Mouse (Mus musculus): Measurements from ENCODE around the gene Gpc5. TPM values are rescaled to one million over a fixed set of nuclear protein-coding genes. Genes with fewer than 3 reads are reported as not detected.

Gpc5 gene
- total and polyA plus RNA-seq, 2 experiments from 2014 or later, result 13.8 to 23.0 TPM

- H3K36me3 ChIP-seq (ENCODE audit: insufficient read depth, low read length), result no peaks in the 10 kb centered on the region
- no peak overlapping the region for H3K9ac ChIP-seq (replicated peaks; ENCODE audit: low read length, poor library complexity, severe bottlenecking)
- H3K27ac ChIP-seq (ENCODE audit: low read depth, low read length), result no peak overlapping the region
- TF ChIP-seq CTCF (IDR thresholded peaks at IDR 0.05), result peak; percentile 77
- DNase-seq (ENCODE audit: low spot score) (peak; percentile 71), ATAC-seq (ENCODE audit: low FRiP score) (0 out of 2 replicates have a peak, but pooled peaks have one; percentile 38)
- 58% methylated on average over 5 of the region's 5 CpGs for WGBS
- no peaks in the 10 kb centered on the region for H3K9me3 ChIP-seq (ENCODE audit: low read length)
- H3K4me2 ChIP-seq (ENCODE audit: low read depth, low read length, poor library complexity, severe bottlenecking), result no peak overlapping the region
- no peaks in the 10 kb centered on the region for H3K4me1 ChIP-seq (ENCODE audit: insufficient read depth, low read length)
- H3K4me3 ChIP-seq (ENCODE audit: low read depth, low read length), result no peak overlapping the region
- H3K27me3 ChIP-seq (ENCODE audit: insufficient read depth, low read length), result no peaks in the 10 kb centered on the region
These were observed 375.9 kb downstream of the Gpc5 start for GRCm38 (mm10) chr14:115467960-115468359.

- ATAC-seq (ENCODE audit: low FRiP score), result no peak
These were observed 383.2 kb downstream of the Gpc5 start for GRCm38 (mm10) chr14:115475234-115475633.

GRCm38 (mm10) chr14:115477360-115477759, 385.3 kb downstream of the Gpc5 start:
- Histone ChIP-seq H3K9me3 (ENCODE audit: low read length) (no peaks in the 10 kb centered on the region), H3K27me3 (ENCODE audit: insufficient read depth, low read length) (no peaks in the 10 kb centered on the region), H3K4me2 (ENCODE audit: low read depth, low read length, poor library complexity, severe bottlenecking) (no peak overlapping the region), H3K4me3 (ENCODE audit: low read depth, low read length) (no peak overlapping the region), H3K36me3 (ENCODE audit: insufficient read depth, low read length) (no peaks in the 10 kb centered on the region), H3K9ac (replicated peaks; ENCODE audit: low read length, poor library complexity, severe bottlenecking) (no peak overlapping the region), H3K27ac (ENCODE audit: low read depth, low read length) (no peak overlapping the region), H3K4me1 (ENCODE audit: insufficient read depth, low read length) (no peaks in the 10 kb centered on the region)
- no peak for TF ChIP-seq CTCF (IDR thresholded peaks at IDR 0.05)
- ATAC-seq (ENCODE audit: low FRiP score), result no peak
- 59% methylated on average over 14 of the region's 14 CpGs for WGBS
- peak; percentile 19 for DNase-seq (ENCODE audit: low spot score)

More at GRCm38 (mm10) chr14:115475234-115475633, 383.2 kb downstream of the Gpc5 start:
- Histone ChIP-seq H3K27ac (ENCODE audit: low read depth, low read length) (no peak overlapping the region), H3K4me1 (ENCODE audit: insufficient read depth, low read length) (no peaks in the 10 kb centered on the region), H3K4me2 (ENCODE audit: low read depth, low read length, poor library complexity, severe bottlenecking) (no peak overlapping the region), H3K4me3 (ENCODE audit: low read depth, low read length) (no peak overlapping the region), H3K36me3 (ENCODE audit: insufficient read depth, low read length) (no peaks in the 10 kb centered on the region), H3K9ac (replicated peaks; ENCODE audit: low read length, poor library complexity, severe bottlenecking) (no peak overlapping the region), H3K9me3 (ENCODE audit: low read length) (no peaks in the 10 kb centered on the region), H3K27me3 (ENCODE audit: insufficient read depth, low read length) (no peaks in the 10 kb centered on the region)
- TF ChIP-seq CTCF (IDR thresholded peaks at IDR 0.05), result peak; percentile 85
- peak; percentile 80 for DNase-seq (ENCODE audit: low spot score)
- 47% methylated on average over 4 of the region's 4 CpGs for WGBS

- H3K4me3 ChIP-seq (ENCODE audit: low read depth, low read length), result no peak overlapping the region
- 0 out of 2 replicates have a peak, but pooled peaks have one; percentile 66 for ATAC-seq (ENCODE audit: low FRiP score)
These were observed 393.1 kb downstream of the Gpc5 start for GRCm38 (mm10) chr14:115485090-115485489.

GRCm38 (mm10) chr14:115500794-115501193, 408.8 kb downstream of the Gpc5 start:
- WGBS, result 32% methylated on average over 6 of the region's 6 CpGs
- Histone ChIP-seq H3K4me3 (ENCODE audit: low read depth, low read length) (no peak overlapping the region), H3K9ac (replicated peaks; ENCODE audit: low read length, poor library complexity, severe bottlenecking) (no peak overlapping the region), H3K27ac (ENCODE audit: low read depth, low read length) (no peak overlapping the region), H3K36me3 (ENCODE audit: insufficient read depth, low read length) (no peaks in the 10 kb centered on the region), H3K9me3 (ENCODE audit: low read length) (no peaks in the 10 kb centered on the region), H3K4me2 (ENCODE audit: low read depth, low read length, poor library complexity, severe bottlenecking) (no peak overlapping the region), H3K4me1 (ENCODE audit: insufficient read depth, low read length) (no peaks in the 10 kb centered on the region), H3K27me3 (ENCODE audit: insufficient read depth, low read length) (no peaks in the 10 kb centered on the region)
- ATAC-seq (ENCODE audit: low FRiP score) (no peak), DNase-seq (ENCODE audit: low spot score) (no peak)
- no peak for TF ChIP-seq CTCF (IDR thresholded peaks at IDR 0.05)

More at GRCm38 (mm10) chr14:115485090-115485489, 393.1 kb downstream of the Gpc5 start:
- Histone ChIP-seq H3K4me1 (ENCODE audit: insufficient read depth, low read length) (no peaks in the 10 kb centered on the region), H3K9me3 (ENCODE audit: low read length) (no peaks in the 10 kb centered on the region), H3K36me3 (ENCODE audit: insufficient read depth, low read length) (no peaks in the 10 kb centered on the region), H3K9ac (replicated peaks; ENCODE audit: low read length, poor library complexity, severe bottlenecking) (no peak overlapping the region), H3K27ac (ENCODE audit: low read depth, low read length) (no peak overlapping the region), H3K27me3 (ENCODE audit: insufficient read depth, low read length) (no peaks in the 10 kb centered on the region), H3K4me2 (ENCODE audit: low read depth, low read length, poor library complexity, severe bottlenecking) (no peak overlapping the region)
- DNase-seq (ENCODE audit: low spot score), result peak; percentile 82
- peak; percentile 88 for TF ChIP-seq CTCF (IDR thresholded peaks at IDR 0.05)

DNA sequence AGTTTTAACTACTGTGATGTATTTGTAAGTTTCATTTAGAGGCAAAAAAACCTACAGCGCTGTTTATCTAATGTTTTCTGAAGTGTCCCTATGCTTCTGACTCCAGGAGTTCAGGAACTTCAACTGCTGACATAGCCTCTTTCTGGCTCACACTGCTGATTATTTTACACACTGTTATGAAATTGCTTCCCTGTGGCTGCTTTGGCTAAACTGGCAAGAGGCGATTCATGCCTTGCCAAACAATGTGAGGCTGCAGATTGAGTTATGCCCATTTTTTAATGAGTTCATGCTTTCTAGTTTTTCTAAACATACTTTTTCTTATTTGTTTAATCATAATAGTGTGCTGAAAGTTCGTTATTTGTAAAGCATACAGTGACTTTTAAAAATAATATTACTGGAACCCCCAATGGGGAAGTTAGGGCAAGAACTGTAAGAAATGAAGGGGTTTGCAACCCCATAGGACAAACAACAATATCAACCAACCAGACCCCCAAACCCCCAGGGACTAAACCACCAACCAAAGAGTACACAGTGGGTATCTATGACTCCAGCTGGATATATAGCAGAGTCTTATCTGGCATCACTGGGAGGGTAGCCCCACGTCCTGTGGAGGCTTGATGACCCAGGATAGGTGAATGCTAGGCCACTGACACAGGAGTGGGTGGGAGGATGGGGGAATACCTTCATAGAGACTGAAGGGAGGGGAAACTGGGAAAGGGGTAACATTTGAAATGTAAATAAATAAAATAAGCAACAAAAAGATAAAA, 454.7 kb downstream of the Gpc5 start:
- H3K4me1 ChIP-seq (ENCODE audit: insufficient read depth, low read length), result no peaks in the 10 kb centered on the region
- no peak for ATAC-seq (ENCODE audit: low FRiP score)
- no peaks in the 10 kb centered on the region for H3K36me3 ChIP-seq (ENCODE audit: insufficient read depth, low read length)
- no peaks in the 10 kb centered on the region for H3K27me3 ChIP-seq (ENCODE audit: insufficient read depth, low read length)
- DNase-seq (ENCODE audit: low spot score), result peak; percentile 14
- H3K9me3 ChIP-seq (ENCODE audit: low read length), result no peaks in the 10 kb centered on the region
- no peak overlapping the region for H3K9ac ChIP-seq (replicated peaks; ENCODE audit: low read length, poor library complexity, severe bottlenecking)
- H3K4me2 ChIP-seq (ENCODE audit: low read depth, low read length, poor library complexity, severe bottlenecking), result no peak overlapping the region
- no peak overlapping the region for H3K4me3 ChIP-seq (ENCODE audit: low read depth, low read length)
- H3K27ac ChIP-seq (ENCODE audit: low read depth, low read length), result no peak overlapping the region
- WGBS, result 78% methylated on average over 4 of the region's 4 CpGs
- TF ChIP-seq CTCF (IDR thresholded peaks at IDR 0.05), result no peak
